Mouse (Mus musculus): ENCODE results near the gene Stx5a. TPM values are rescaled to one million over a fixed set of nuclear protein-coding genes. Genes with fewer than 3 reads are reported as not detected.
"Not testable (repeated sequence)": the region's sequence is repeated elsewhere in the genome, so short reads cannot be mapped to it uniquely, and the experiment has no call there.

Gene Stx5a
- polyA plus RNA-seq, 1 experiment from 2014 or later = 36.3 TPM

DNA sequence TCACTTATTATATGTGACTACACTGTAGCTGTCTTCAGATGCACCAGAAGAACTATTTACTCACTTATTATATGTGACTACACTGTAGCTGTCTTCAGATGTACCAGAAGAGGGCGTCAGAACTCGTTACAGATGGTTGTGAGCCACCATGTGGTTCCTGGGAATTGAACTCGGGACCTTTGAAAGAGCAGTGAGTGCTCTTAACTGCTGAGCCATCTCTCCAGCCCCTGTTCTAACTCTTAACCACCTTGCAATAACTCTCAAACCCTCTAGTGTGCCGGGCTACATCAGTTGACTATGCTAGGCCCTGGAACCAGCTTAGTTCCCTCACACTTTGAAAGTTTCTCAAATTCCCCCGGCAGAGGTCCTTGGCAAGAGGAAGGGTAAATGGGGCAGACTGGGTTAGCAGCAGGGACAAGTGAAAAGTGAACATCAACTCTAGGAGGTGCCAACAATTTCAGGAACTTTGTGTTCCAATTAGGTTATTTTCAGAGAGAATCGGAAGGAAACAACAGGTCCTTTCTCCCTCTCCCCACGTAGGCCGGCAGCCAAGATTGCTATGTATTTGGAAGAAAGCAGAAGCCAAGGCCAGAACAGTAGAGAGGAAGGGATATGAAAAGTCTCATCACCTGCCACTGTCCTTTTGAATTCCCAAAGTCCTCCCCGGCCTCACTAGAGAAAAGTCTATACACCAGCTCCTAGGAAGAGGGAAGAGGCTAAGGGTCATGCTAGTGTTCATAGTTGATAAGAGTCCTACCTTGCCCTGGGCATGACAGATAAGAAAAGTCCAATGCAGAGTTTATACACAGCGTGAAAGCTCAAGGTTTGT lies 26.3 kb upstream of the Stx5a start:
- ATAC-seq (peak; percentile 60), DNase-seq (peak; percentile 38)
- 56% methylated on average over 10 of the region's 10 CpGs for WGBS (ENCODE audit: insufficient replicate concordance)
- 0 out of 2 replicates have a peak overlapping the region, but pooled peaks have one; percentile 3 for H3K4me3 ChIP-seq (ENCODE audit: low read depth, low read length)
- H3K27me3 ChIP-seq (ENCODE audit: insufficient read depth, low read length) = no peaks in the 10 kb centered on the region
- peak overlapping the region; percentile 68 for H3K4me2 ChIP-seq (ENCODE audit: low read depth, low read length)
- H3K36me3 ChIP-seq (replicated peaks; ENCODE audit: insufficient read depth, low read length) = peaks cover 23% of the 10 kb centered on the region
- H3K9ac ChIP-seq (replicated peaks) = no peak overlapping the region; the same call in 1 of the 2 replicates
- TF ChIP-seq EP300 (IDR thresholded peaks at IDR 0.05; ENCODE audit: low read depth) (peak; percentile 98), CTCF (IDR thresholded peaks at IDR 0.05; ENCODE audit: low read depth) (peak; percentile 45)
- H3K27ac ChIP-seq (ENCODE audit: low read depth) = peak overlapping the region; percentile 94
- peaks cover 31% of the 10 kb centered on the region for H3K4me1 ChIP-seq (ENCODE audit: insufficient read depth)
- no peaks in the 10 kb centered on the region for H3K9me3 ChIP-seq (ENCODE audit: low read length)

DNA sequence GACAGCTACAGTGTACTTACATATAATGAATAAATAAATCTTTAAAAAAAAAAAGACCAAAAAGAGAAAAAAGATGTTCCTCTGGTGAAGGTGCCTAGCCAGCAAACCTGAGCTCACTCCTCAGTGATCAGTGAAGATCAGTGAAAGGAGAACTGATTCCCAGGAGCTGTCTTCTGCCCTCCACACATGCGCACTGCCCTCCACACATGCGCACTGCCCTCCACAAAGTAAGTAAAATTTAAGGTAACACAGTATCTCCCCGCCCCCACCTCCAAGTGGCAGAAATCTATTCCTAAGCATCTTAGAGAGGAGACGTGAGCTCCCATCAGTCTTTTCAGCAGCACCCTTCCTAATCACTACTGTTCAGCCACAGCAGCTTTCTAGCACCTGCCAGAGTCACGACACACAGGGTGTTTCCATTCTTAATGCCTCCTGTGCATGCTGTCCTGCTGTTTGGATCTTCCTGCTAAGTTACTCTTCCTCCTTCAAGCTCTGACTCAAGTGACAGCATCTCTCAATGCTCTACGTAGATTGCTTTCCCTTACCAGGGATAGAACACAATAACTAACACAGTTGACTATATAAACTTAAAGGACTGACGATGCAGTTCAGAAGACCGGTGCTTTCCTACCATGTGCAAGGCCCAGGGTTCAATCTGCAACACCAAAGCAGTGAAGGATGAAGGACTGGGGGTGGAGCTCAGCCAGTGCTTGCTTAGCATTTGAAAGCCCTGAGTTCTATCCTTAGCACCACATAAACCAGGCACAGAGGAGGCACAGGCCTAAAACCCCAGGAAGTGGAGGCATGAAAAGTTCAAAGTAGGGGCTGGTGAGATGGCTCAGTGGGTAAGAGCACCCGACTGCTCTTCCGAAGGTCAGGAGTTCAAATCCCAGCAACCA lies 25.1 kb upstream of the Stx5a start:
- no peaks in the 10 kb centered on the region for H3K9me3 ChIP-seq (ENCODE audit: low read length)
- 78% methylated on average over 10 of the region's 10 CpGs for WGBS (ENCODE audit: insufficient replicate concordance)
- peak overlapping the region; percentile 34 for H3K4me2 ChIP-seq (ENCODE audit: low read depth, low read length)
- H3K36me3 ChIP-seq (replicated peaks; ENCODE audit: insufficient read depth, low read length) = peaks cover 11% of the 10 kb centered on the region
- H3K4me3 ChIP-seq (ENCODE audit: low read depth, low read length) = no peak overlapping the region
- H3K9ac ChIP-seq (replicated peaks) = no peak overlapping the region
- ATAC-seq (no peak), DNase-seq (no peak)
- peak overlapping the region; percentile 94 for H3K27ac ChIP-seq (ENCODE audit: low read depth)
- TF ChIP-seq CTCF (IDR thresholded peaks at IDR 0.05; ENCODE audit: low read depth) (no peak), EP300 (IDR thresholded peaks at IDR 0.05; ENCODE audit: low read depth) (no peak)
- H3K4me1 ChIP-seq (ENCODE audit: insufficient read depth) = peaks cover 26% of the 10 kb centered on the region
- H3K27me3 ChIP-seq (ENCODE audit: insufficient read depth, low read length) = no peaks in the 10 kb centered on the region

DNA sequence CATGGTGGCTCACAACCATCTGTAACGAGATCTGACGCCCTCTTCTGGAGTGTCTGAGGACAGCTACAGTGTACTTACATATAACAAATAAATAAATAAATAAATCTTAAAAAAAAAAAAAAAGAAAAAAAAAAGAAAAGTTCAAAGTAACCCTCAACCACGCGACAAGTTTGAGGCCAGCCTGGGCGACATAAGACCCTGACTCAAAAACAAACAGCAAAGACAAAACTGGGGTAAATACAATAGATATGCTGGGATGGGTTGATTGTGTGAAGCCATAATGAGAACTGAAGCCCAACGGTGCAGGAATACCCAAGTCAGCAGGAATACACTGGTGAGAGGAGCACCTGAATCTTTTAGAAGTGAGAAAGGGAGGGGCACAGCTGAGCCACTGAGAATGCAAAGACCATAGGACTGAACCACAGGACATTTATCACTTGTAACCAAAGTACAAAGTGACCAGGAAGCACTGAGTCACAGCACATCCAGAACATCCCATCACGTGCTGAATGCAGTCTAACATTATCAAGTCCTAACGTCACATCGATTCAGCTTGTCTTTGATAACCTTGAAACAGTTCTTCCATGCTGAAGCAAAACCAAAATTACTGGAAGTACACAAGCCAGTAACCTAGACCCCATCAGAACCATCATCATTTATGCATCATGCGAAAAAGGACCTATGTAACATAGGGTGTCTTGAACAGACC lies 24.3 kb upstream of the Stx5a start:
- H3K36me3 ChIP-seq (replicated peaks; ENCODE audit: insufficient read depth, low read length) = peaks cover 2% of the 10 kb centered on the region
- no peak for ATAC-seq
- H3K27ac ChIP-seq (ENCODE audit: low read depth) = peak overlapping the region; percentile 44
- peak overlapping the region; percentile 24; the same call in 1 of the 2 replicates for H3K4me2 ChIP-seq (ENCODE audit: low read depth, low read length)
- H3K27me3 ChIP-seq (ENCODE audit: insufficient read depth, low read length) = no peaks in the 10 kb centered on the region
- H3K9ac ChIP-seq (replicated peaks) = no peak overlapping the region
- no peak overlapping the region for H3K4me3 ChIP-seq (ENCODE audit: low read depth, low read length)
- peaks cover 27% of the 10 kb centered on the region for H3K4me1 ChIP-seq (ENCODE audit: insufficient read depth)
- no peaks in the 10 kb centered on the region for H3K9me3 ChIP-seq (ENCODE audit: low read length)
- DNase-seq = no peak
- TF ChIP-seq CTCF (IDR thresholded peaks at IDR 0.05; ENCODE audit: low read depth) (no peak), EP300 (IDR thresholded peaks at IDR 0.05; ENCODE audit: low read depth) (no peak)
- WGBS (ENCODE audit: insufficient replicate concordance) = 65% methylated on average over 8 of the region's 10 CpGs

DNA sequence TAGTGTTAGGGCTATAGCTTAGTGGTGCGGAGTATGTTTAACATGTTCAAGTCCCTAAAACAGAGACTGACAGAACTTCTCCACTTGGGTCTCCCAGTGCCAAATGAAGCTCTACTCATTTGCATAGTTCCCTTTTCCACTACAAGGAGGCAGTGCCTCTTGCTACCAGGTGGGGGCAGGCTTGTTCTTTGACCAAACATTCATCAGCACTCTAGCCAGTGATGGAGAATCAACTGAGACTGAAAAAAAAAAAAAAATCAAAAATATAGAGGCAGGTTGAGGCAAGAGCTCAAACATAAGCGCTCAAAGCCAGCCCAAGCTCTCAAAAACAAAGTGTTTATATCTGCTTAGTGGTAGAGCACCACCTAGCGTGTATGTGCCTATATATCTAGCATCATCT lies 22.9 kb upstream of the Stx5a start:
- Histone ChIP-seq H3K4me2 (ENCODE audit: low read depth, low read length) (0 out of 2 replicates have a peak overlapping the region, but pooled peaks have one; percentile 4), H3K4me1 (ENCODE audit: insufficient read depth) (peaks cover 29% of the 10 kb centered on the region), H3K27ac (ENCODE audit: low read depth) (no peak overlapping the region; the same call in 1 of the 2 replicates), H3K4me3 (ENCODE audit: low read depth, low read length) (no peak overlapping the region), H3K9ac (replicated peaks) (no peak overlapping the region), H3K9me3 (ENCODE audit: low read length) (no peaks in the 10 kb centered on the region), H3K36me3 (replicated peaks; ENCODE audit: insufficient read depth, low read length) (no peaks in the 10 kb centered on the region), H3K27me3 (ENCODE audit: insufficient read depth, low read length) (no peaks in the 10 kb centered on the region)
- TF ChIP-seq CTCF (IDR thresholded peaks at IDR 0.05; ENCODE audit: low read depth) = peak; percentile 93
- TF ChIP-seq EP300 (IDR thresholded peaks at IDR 0.05; ENCODE audit: low read depth) = no peak
- peak; percentile 82 for DNase-seq
- WGBS (ENCODE audit: insufficient replicate concordance) = 54% methylated on average over 3 of the region's 3 CpGs
- ATAC-seq = no peak

DNA sequence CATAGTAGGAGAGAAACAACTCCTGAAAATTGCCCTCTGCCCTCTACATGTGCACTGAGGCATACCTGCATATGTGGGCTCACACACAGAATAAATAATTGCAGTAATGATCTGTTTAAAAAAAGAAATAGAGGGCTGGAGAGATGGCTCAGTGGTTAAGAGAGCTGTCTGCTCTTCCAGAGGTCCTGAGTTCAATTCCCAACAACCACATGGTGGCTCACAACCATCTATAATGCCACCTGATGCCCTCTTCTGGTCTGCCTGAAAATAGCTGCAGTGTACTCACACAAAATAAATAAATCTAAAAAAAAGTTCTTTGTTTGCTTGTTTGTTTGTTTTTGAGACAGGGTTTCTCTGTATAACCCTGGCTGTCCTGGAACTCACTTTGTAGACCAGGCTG lies 22.2 kb upstream of the Stx5a start:
- not testable (repeated sequence) for H3K9ac ChIP-seq (replicated peaks); H3K27ac ChIP-seq (ENCODE audit: low read depth); H3K4me2 ChIP-seq (ENCODE audit: low read depth, low read length); H3K36me3 ChIP-seq (replicated peaks; ENCODE audit: insufficient read depth, low read length); DNase-seq; H3K9me3 ChIP-seq (ENCODE audit: low read length); H3K27me3 ChIP-seq (ENCODE audit: insufficient read depth, low read length); ATAC-seq; H3K4me3 ChIP-seq (ENCODE audit: low read depth, low read length)
- peaks cover 29% of the 10 kb centered on the region for H3K4me1 ChIP-seq (ENCODE audit: insufficient read depth)
- peak; percentile 53 for TF ChIP-seq CTCF (IDR thresholded peaks at IDR 0.05; ENCODE audit: low read depth)

Measured in liver, postnatal 0 days (tissue).